Mouse (Mus musculus) intestine, embryonic 16.5 days (tissue): Measurements from ENCODE around the gene Ddr1. TPM values are rescaled to one million over a fixed set of nuclear protein-coding genes. Genes with fewer than 3 reads are reported as not detected.

ENCODE experiments used
- ATAC-seq: fragments of 200-750 bp; cut with Nextera tagmentation; 2 replicates; pipeline ENCODE4 v1.8.0; 2017; ENCODE audit warnings: moderate TSS enrichment, moderate library complexity
- H3K27ac ChIP-seq: fragments of 300-500 bp; sonication (generic); 2 replicates; pipeline ENCODE4 v1.5.1; 2014; ENCODE audit warnings: mild to moderate bottlenecking, low read length
- H3K27me3 ChIP-seq: fragments of 300-500 bp; sonication (generic); replicated peaks from 2 replicates; pipeline ENCODE4 v1.6.1; 2014; ENCODE audit warnings: low read length, control low read depth, mixed read lengths; ENCODE audit not compliant: control insufficient read depth, insufficient read depth
- H3K36me3 ChIP-seq: fragments of 300-500 bp; sonication (generic); 2 replicates; pipeline ENCODE4 v1.6.1; 2014; ENCODE audit warnings: low read length, control low read depth; ENCODE audit not compliant: control insufficient read depth, insufficient read depth
- H3K4me1 ChIP-seq: fragments of 300-500 bp; sonication (generic); 2 replicates; pipeline ENCODE4 v1.6.1; 2014; ENCODE audit warnings: low read length, control low read depth, mixed read lengths; ENCODE audit not compliant: control insufficient read depth, insufficient read depth
- H3K4me2 ChIP-seq: fragments of 300-500 bp; sonication (generic); 2 replicates; pipeline ENCODE4 v1.6.1; 2014; ENCODE audit warnings: low read depth, low read length, control low read depth
- H3K4me3 ChIP-seq: fragments of 300-500 bp; sonication (generic); 2 replicates; pipeline ENCODE4 v1.5.1; 2014; ENCODE audit warnings: mild to moderate bottlenecking, low read length
- H3K9ac ChIP-seq: fragments of 300-500 bp; sonication (generic); 2 replicates; pipeline ENCODE4 v1.6.1; 2014; ENCODE audit warnings: low read depth, low read length
- H3K9me3 ChIP-seq: fragments of 300-500 bp; sonication (generic); 2 replicates; pipeline ENCODE4 v1.6.1; 2016; ENCODE audit warnings: low read length, control low read depth; ENCODE audit not compliant: control insufficient read depth
- WGBS: fragments of 180-500 bp; shearing (Covaris S2); extraction: QIAGEN DNeasy Blood & Tissue Kit; methylation state at CpG from one replicate; pipeline ENCODE4 v1.1.7; 2014; 5-methylcytosine and 5-hydroxymethylcytosine counted together
- polyA plus RNA-seq: library from polyadenylated mRNA; unstranded; fragments of >200 nt; fragmentation: Nextera tagmentation; extraction: Ambion mirVana; gene quantifications from 2 replicates; pipeline ENCODE4 v1.2.1, GENCODE M21; 2015

Gene Ddr1
- polyA plus RNA-seq, 1 experiment from 2014 or later = 54.1 TPM

DNA sequence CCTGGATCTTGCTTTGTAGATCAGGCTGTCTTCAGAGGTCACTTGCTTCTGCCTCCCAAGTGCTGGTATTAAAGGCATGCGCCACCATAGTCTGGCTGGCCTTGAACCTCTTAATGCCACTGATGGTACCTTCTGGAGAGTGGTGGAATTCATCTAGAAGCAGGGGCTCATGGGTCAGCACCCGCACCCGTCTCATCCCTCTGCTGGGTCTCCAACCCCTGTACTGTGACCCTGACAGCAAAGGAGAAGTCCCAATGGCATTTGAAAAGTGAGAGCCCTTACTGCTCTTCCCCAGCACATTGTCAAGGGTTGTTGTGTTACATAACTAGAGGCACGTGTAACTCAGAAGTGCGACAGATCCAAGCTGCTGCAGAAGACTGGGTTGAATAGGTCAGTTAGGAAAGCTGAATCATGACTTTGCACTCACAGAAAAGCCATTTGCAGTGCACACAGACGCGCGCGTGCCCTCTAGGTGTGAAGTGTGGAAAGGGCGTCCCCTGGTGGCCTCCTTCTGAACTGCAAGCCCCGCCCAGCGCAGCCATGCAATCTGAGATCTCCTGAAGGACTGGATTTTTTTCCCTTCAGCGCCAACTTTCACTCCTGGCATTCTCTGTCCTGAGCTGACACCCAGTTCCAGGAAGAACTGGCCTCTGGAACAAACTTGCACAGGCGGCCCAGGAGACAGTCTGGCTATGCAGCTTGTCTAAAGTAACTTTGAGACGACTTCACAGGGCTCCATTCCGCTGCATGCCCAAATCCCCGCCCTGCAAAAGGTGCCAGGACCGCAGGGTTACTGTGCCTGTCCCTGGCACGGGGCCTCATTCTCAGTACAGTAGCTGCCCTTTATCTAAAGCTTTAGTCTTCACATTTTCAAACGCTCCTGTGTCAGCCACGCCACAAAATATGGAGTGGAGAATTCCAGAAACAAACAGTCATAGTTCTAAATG, 21.1 kb upstream of the Ddr1 start:
- Histone ChIP-seq H3K4me2 (no peak overlapping the region), H3K9ac (peak overlapping the region; percentile 46), H3K36me3 (no peaks in the 10 kb centered on the region), H3K9me3 (no peaks in the 10 kb centered on the region), H3K4me3 (no peak overlapping the region), H3K4me1 (peaks cover 21% of the 10 kb centered on the region), H3K27me3 (no peaks in the 10 kb centered on the region), H3K27ac (no peak overlapping the region)
- 30% methylated on average over 21 of the region's 21 CpGs for WGBS
- ATAC-seq = peak; percentile 72

DNA sequence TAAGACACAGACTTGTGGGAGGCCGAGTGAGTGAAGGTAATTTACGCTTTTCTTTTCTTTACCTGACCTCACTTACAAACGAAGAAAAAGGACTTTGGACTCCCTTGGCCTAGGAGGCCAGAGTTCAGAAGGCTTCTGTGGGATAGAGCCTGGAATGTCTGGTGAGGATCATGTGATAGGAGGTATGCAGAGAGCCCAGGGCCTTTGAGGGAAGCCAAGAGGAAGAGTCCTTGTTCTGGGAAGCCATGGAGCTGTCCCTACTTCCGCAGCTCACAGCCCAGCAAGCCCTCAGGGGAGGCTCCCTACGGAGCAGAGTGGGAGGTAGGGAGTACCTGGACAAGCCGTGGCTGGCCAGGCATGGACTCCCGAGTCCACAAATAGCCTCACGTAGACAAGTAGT, 17.3 kb upstream of the Ddr1 start:
- Histone ChIP-seq H3K4me2 (0 out of 2 replicates have a peak overlapping the region, but pooled peaks have one; percentile 10), H3K36me3 (no peaks in the 10 kb centered on the region), H3K9me3 (no peaks in the 10 kb centered on the region), H3K4me1 (peaks cover 25% of the 10 kb centered on the region), H3K27me3 (no peaks in the 10 kb centered on the region), H3K4me3 (no peak overlapping the region), H3K27ac (peak overlapping the region; percentile 81), H3K9ac (peak overlapping the region; percentile 34; the same call in 1 of the 2 replicates)
- ATAC-seq = peak; percentile 68
- 46% methylated on average over 8 of the region's 8 CpGs for WGBS

DNA sequence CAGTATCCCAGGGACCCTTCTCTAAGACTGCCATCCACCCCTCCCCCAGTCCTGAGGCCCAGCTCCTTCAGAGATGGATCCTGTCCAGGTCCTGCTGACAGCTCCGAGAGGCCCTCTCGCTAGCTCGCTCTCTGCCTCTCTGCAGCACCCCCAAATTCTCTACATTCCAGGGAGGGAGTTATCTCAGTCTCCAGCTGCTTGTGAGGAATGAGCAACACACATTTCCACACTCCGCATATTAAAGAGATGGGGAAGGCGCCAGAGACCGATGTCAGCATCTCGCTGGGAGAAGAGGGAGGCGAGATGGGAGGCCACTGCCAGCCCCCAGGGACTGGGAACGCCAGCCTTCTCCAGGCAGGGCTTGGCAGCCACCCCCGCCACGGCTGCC, 15.9 kb upstream of the Ddr1 start:
- peak overlapping the region; percentile 42; the same call in 1 of the 2 replicates for H3K9ac ChIP-seq
- H3K4me2 ChIP-seq = peak overlapping the region; percentile 22; the same call in 1 of the 2 replicates
- H3K9me3 ChIP-seq = no peaks in the 10 kb centered on the region
- ATAC-seq = peak; percentile 45
- peaks cover 22% of the 10 kb centered on the region for H3K4me1 ChIP-seq
- no peaks in the 10 kb centered on the region for H3K27me3 ChIP-seq
- H3K36me3 ChIP-seq = no peaks in the 10 kb centered on the region
- 18% methylated on average over 11 of the region's 11 CpGs for WGBS
- peak overlapping the region; percentile 85 for H3K27ac ChIP-seq
- H3K4me3 ChIP-seq = no peak overlapping the region

DNA sequence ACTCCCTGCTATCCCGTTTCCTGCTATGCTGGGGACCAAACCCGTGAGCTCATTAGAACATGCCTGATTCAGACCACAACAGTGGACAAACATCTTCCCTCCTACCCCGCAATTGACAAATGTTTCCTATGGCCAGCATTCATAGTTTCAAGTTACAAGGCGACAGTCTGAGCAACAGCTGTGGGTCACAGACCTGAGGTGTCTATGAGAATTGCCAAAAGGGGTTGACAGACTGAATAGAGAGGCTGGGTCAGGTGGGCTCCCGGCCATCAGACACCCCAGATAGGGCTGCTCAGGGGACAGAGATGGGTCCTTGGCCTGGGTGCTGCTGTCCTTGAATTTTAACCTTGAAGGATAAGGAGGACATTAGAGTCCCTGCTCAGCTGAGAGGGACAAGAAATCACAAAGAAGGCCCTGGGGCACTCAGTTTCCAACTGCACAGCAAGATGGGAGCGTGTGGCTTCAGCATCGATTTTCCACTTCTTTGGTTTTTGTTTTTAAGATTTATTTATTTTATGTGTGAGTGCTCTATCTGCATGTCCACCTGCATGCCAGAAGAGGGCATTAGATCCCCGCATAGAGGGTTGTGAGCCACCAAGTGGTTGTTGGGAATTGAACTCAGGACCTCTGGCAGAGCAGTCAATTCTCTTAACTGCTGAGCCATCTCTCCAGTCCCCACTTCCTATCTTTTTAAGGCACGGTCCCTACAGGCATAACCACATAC, 15.4 kb upstream of the Ddr1 start:
- 58% methylated on average over 9 of the region's 9 CpGs for WGBS

DNA sequence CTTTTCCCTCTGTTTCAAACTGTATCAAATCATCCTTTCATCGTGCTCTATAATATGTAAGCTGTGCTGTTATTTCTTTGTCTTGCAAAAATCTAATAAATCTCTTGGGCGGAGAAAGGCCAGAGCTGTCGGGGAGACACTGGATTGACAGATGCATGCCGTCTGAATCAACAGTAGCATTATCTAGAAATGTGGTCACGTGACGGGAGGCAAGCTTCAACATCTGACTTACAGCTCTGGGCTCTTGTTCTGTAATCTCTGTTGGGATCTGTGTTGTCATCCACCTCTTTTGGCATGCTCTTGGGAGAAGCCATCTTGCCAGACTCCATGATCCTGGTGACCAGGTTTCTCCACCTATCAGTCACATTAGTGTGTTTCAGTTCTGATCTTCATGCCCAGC, 12.7 kb upstream of the Ddr1 start:
- Histone ChIP-seq H3K4me3 (no peak overlapping the region), H3K9ac (no peak overlapping the region), H3K27ac (no peak overlapping the region), H3K4me2 (no peak overlapping the region), H3K4me1 (peaks cover 20% of the 10 kb centered on the region), H3K27me3 (no peaks in the 10 kb centered on the region), H3K9me3 (no peaks in the 10 kb centered on the region), H3K36me3 (no peaks in the 10 kb centered on the region)
- ATAC-seq = no peak
- 86% methylated on average over 6 of the region's 6 CpGs for WGBS

More for the DNA sequence above, 15.4 kb upstream of the Ddr1 start:
- peaks cover 22% of the 10 kb centered on the region for H3K4me1 ChIP-seq
- H3K9ac ChIP-seq = no peak overlapping the region
- no peaks in the 10 kb centered on the region for H3K36me3 ChIP-seq
- no peaks in the 10 kb centered on the region for H3K9me3 ChIP-seq
- H3K4me3 ChIP-seq = no peak overlapping the region
- H3K4me2 ChIP-seq = no peak overlapping the region
- ATAC-seq = no peak
- H3K27ac ChIP-seq = peak overlapping the region; percentile 85
- H3K27me3 ChIP-seq = no peaks in the 10 kb centered on the region

DNA sequence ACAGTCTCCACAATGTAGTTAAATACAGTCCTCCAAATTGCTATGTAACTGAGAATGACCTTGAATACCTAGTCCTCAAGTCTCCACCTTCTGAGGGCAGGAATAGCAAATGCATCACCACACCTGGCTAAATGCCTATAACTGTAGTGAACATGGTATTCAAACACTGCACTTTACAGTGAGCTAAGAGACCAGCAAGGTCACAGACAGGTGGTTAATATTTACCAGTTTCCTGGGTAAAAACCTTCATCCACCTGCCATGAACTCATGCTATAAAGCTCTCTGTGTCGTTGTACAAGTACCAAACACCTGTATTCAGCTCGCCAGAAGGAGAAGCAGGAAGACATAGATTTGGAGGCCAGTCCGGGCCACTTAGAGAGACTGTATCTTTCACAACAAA, 11.7 kb upstream of the Ddr1 start:
- no peaks in the 10 kb centered on the region for H3K36me3 ChIP-seq
- H3K4me2 ChIP-seq = no peak overlapping the region
- ATAC-seq = peak; percentile 75
- H3K9me3 ChIP-seq = no peaks in the 10 kb centered on the region
- no peaks in the 10 kb centered on the region for H3K27me3 ChIP-seq
- WGBS = 67% methylated on average over 3 of the region's 3 CpGs
- H3K4me1 ChIP-seq = peaks cover 13% of the 10 kb centered on the region
- H3K27ac ChIP-seq = peak overlapping the region; percentile 36; the same call in 1 of the 2 replicates
- no peak overlapping the region for H3K9ac ChIP-seq
- no peak overlapping the region for H3K4me3 ChIP-seq

DNA sequence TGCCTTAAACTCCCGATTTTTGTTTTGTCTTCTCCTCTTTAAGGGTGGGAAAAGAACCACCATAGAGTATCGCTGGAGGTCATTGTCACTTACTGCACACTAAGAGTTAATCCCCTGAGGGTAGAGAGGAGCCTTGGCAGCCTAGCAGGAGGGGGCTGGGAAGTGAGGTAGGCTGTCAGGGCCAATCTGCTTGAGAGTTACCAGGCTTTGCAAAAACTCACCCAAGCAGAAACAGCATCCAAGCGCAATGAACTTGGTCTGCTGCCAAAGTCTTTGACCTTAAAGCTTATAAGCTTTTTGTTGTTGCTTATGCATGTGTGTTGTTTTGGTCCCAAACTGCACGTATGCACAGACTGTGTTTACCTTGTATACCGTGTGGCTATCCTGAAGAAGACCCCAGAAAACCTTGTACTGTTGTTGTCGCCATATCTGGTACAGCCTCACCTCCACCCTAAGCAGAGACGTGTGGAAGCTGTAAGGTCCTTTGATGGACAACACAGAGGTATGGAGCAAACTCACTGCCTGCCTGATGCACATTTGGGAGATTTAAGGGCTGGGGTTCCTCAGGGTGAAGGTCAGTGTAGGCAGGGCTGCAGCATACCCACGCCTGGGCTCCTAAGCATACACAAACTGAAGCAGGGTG, 6.4 kb upstream of the Ddr1 start:
- no peaks in the 10 kb centered on the region for H3K27me3 ChIP-seq

DNA sequence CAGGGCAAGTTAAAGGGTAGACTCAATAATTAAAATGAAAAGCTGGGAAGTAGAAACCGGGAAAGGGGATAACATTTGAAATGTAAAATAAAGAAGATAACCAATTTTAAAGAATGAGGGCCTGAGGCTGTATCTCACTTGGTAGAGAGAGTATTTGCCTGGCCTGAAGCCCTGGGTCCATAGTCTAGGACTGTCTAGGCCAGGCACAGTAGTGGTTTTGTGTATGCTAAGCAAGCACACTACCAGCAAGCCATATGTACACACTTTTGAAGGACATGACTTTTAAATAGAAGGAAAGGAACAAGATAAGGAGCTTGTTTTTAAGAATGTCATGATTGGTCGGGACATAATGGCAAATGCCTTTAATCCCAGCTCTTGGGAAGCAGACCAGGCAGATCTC, 4.2 kb upstream of the Ddr1 start:
- Histone ChIP-seq H3K4me2 (no peak overlapping the region), H3K4me1 (peaks cover 32% of the 10 kb centered on the region), H3K9ac (no peak overlapping the region), H3K27ac (no peak overlapping the region; the same call in 1 of the 2 replicates), H3K27me3 (no peaks in the 10 kb centered on the region), H3K9me3 (no peaks in the 10 kb centered on the region), H3K36me3 (no peaks in the 10 kb centered on the region), H3K4me3 (no peak overlapping the region)
- WGBS = 78% methylated on average over 2 of the region's 2 CpGs
- ATAC-seq = no peak

More for the DNA sequence above, 6.4 kb upstream of the Ddr1 start:
- Histone ChIP-seq H3K4me3 (no peak overlapping the region), H3K9me3 (no peaks in the 10 kb centered on the region), H3K4me1 (peaks cover 11% of the 10 kb centered on the region), H3K36me3 (no peaks in the 10 kb centered on the region), H3K27ac (peak overlapping the region; percentile 55), H3K9ac (no peak overlapping the region), H3K4me2 (no peak overlapping the region)
- peak; percentile 61; the same call in 1 of the 2 replicates for ATAC-seq
- WGBS = 30% methylated on average over 8 of the region's 8 CpGs

DNA sequence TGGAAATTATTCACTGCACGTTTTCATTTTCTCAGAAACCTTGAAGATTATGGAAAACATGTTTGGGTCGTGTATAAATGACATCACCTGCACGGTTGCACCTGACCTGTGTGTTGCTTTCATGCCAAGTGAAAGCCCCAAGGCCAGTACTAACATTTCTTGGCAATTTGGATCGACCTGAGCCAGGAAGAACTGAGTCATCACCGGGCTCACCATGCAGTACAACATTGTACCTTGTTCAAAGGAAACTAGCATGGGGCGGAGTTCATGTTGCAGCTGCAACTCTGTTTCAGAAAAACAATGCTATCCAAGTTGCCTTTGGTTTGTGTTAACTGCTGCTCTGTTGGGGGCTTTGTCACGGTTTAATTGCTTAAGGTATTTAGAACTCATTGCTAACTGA, 3.5 kb upstream of the Ddr1 start:
- Histone ChIP-seq H3K27ac (no peak overlapping the region), H3K9me3 (no peaks in the 10 kb centered on the region), H3K9ac (no peak overlapping the region), H3K36me3 (no peaks in the 10 kb centered on the region), H3K4me3 (no peak overlapping the region), H3K4me1 (peaks cover 36% of the 10 kb centered on the region), H3K4me2 (no peak overlapping the region), H3K27me3 (no peaks in the 10 kb centered on the region)
- WGBS = 65% methylated on average over 7 of the region's 7 CpGs
- no peak for ATAC-seq
